Mouse (Mus musculus) limb, embryonic 14.5 days (tissue): ENCODE measurements around the gene H2-Oa. TPM values are rescaled to one million over a fixed set of nuclear protein-coding genes. Genes with fewer than 3 reads are reported as not detected.
A peak's percentile ranks its signal among the peaks of the same experiment; 100 is the strongest.

Experiments
- ATAC-seq: fragments of 200-750 bp; cut with Nextera tagmentation; 2 replicates; pipeline ENCODE4 v1.8.0; 2017; ENCODE audit warnings: low read depth, moderate number of reproducible peaks, moderate TSS enrichment; ENCODE audit not compliant: low FRiP score
- DNase-seq: peaks from one replicate; pipeline ENCODE4 v3.0.0-alpha.2; 2015; ENCODE audit warnings: low spot score
- H3K27ac ChIP-seq: fragments of 300-500 bp; sonication (generic); replicated peaks from 2 replicates; pipeline ENCODE4 v1.5.1; 2014; ENCODE audit warnings: low read depth, mild to moderate bottlenecking, low read length, moderate library complexity, mixed read lengths
- H3K27me3 ChIP-seq: fragments of 300-500 bp; sonication (generic); 2 replicates; pipeline ENCODE4 v1.6.1; 2014; ENCODE audit warnings: low read length, mixed read lengths; ENCODE audit not compliant: control insufficient read depth, insufficient read depth
- H3K36me3 ChIP-seq: fragments of 300-500 bp; sonication (generic); 2 replicates; pipeline ENCODE4 v1.6.1; 2014; ENCODE audit warnings: mild to moderate bottlenecking, low read length, moderate library complexity, mixed read lengths; ENCODE audit not compliant: control insufficient read depth, insufficient read depth
- H3K4me1 ChIP-seq: fragments of 300-500 bp; sonication (generic); 2 replicates; pipeline ENCODE4 v1.6.1; 2014; ENCODE audit warnings: antibody characterized with exemption, low read length, mixed read lengths; ENCODE audit not compliant: control insufficient read depth, insufficient read depth
- H3K4me2 ChIP-seq: fragments of 300-500 bp; sonication (generic); replicated peaks from 2 replicates; pipeline ENCODE4 v1.6.1; 2014; ENCODE audit warnings: low read depth, mild to moderate bottlenecking, low read length, moderate library complexity; ENCODE audit not compliant: severe bottlenecking
- H3K4me3 ChIP-seq: fragments of 300-500 bp; sonication (generic); replicated peaks from 2 replicates; pipeline ENCODE4 v1.5.1; 2014; ENCODE audit warnings: low read length
- H3K9ac ChIP-seq: fragments of 300-500 bp; sonication (generic); 2 replicates; pipeline ENCODE4 v1.6.1; 2014; ENCODE audit warnings: mild to moderate bottlenecking, low read depth, low read length, moderate library complexity; ENCODE audit not compliant: severe bottlenecking
- H3K9me3 ChIP-seq: fragments of 300-500 bp; sonication (generic); 2 replicates; pipeline ENCODE4 v1.6.1; 2016; ENCODE audit warnings: low read length; ENCODE audit not compliant: control insufficient read depth
- POLR2A ChIP-seq: fragments of 200-500 bp; IDR thresholded peaks from 2 replicates; pipeline ENCODE4 v1.8.0; 2012; ENCODE audit warnings: inconsistent platforms, mild to moderate bottlenecking, moderate library complexity, borderline replicate concordance; ENCODE audit not compliant: insufficient read depth, insufficient read length; ENCODE audit errors: extremely low read depth
- WGBS: fragments of 180-500 bp; shearing (Covaris S2); extraction: QIAGEN DNeasy Blood & Tissue Kit; methylation state at CpG from one replicate; pipeline ENCODE4 v1.1.7; 2014; 5-methylcytosine and 5-hydroxymethylcytosine counted together
- polyA plus RNA-seq, 2 experiments: library from polyadenylated mRNA; depleted of rRNA in 1 of 2; stranded (reverse) in 1 of 2; unstranded in 1 of 2; fragments of >200 nt; fragmentation: Nextera tagmentation in 1 of 2; extraction: Ambion mirVana in 1 of 2; gene quantifications; 2 replicates each; pipeline versions ENCODE4 v1.2.1 to v1.2.3; 2012 to 2014

H2-Oa gene
- polyA plus RNA-seq, 2 experiments, result 0.85 to 1.0 TPM

- H3K9me3 ChIP-seq, result no peaks in the 10 kb centered on the region
- peak within 1 kb of the TSS; percentile 97 for H3K4me2 ChIP-seq
- H3K4me1 ChIP-seq, result peaks cover 23% of the 10 kb centered on the region
- under 1% methylated on average over 73 of the region's 96 CpGs for WGBS
- H3K27ac ChIP-seq, result peak within 1 kb of the TSS; percentile 100
- H3K36me3 ChIP-seq, result peaks cover 45% of the 10 kb centered on the region
- TF ChIP-seq POLR2A, result peak; percentile 100
- ATAC-seq, result peak; percentile 77
- no peaks in the 10 kb centered on the region for H3K27me3 ChIP-seq
- peak; percentile 99 for DNase-seq
- H3K4me3 ChIP-seq, result peak within 1 kb of the TSS; percentile 100
- peak within 1 kb of the TSS; percentile 97 for H3K9ac ChIP-seq
Measured at GRCm38 (mm10) chr17:34119249-34120179, 27.4 kb downstream of the H2-Oa start, which contains the start of gene H2-DMa. TSS of gene H2-DMa (plus strand) at chr17:34119541.

- no peak; the same call in 1 of the 2 replicates for TF ChIP-seq POLR2A
- 0 out of 2 replicates have a peak, but pooled peaks have one; percentile 4 for ATAC-seq
- H3K27ac ChIP-seq, result peak overlapping the region; percentile 100
- peak overlapping the region; percentile 97 for H3K4me2 ChIP-seq
- WGBS, result 0% methylated on average over 29 of the region's 42 CpGs
- H3K9me3 ChIP-seq, result no peaks in the 10 kb centered on the region
- peaks cover 38% of the 10 kb centered on the region for H3K36me3 ChIP-seq
- peak overlapping the region; percentile 100 for H3K4me3 ChIP-seq
- H3K9ac ChIP-seq, result peak overlapping the region; percentile 97
- peak; percentile 88 for DNase-seq
- H3K27me3 ChIP-seq, result no peaks in the 10 kb centered on the region
- peaks cover 19% of the 10 kb centered on the region for H3K4me1 ChIP-seq
Measured at GRCm38 (mm10) chr17:34120180-34120723, 28.1 kb downstream of the H2-Oa start.

DNA sequence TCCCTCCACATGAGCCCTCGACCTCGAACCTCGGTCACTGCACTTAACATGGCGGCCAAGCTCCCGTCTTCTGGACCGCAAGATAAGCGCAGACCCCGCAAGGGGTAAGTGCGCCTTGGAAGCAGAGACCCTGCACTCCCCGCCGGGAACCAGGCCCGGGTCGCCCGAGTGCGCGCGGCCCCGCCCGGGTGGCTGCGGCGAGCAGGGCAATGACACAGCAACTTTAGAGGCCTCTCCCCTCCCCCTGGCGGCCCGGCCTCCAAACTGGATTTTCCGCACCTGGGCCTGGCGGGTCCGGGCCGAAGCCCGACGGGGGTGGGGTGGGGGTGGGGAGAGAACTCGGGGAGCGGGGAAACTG lies 28.7 kb downstream of the H2-Oa start:
- peaks cover 14% of the 10 kb centered on the region for H3K4me1 ChIP-seq
- DNase-seq, result no peak
- under 1% methylated on average over 26 of the region's 31 CpGs for WGBS
- 0 out of 2 replicates have a peak, but pooled peaks have one; percentile 13 for TF ChIP-seq POLR2A
- H3K36me3 ChIP-seq, result peaks cover 32% of the 10 kb centered on the region
- peak overlapping the region; percentile 100 for H3K27ac ChIP-seq
- H3K9me3 ChIP-seq, result no peaks in the 10 kb centered on the region
- H3K4me2 ChIP-seq, result peak overlapping the region; percentile 97
- peak overlapping the region; percentile 100 for H3K4me3 ChIP-seq
- no peak for ATAC-seq
- H3K9ac ChIP-seq, result peak overlapping the region; percentile 97
- no peaks in the 10 kb centered on the region for H3K27me3 ChIP-seq

DNA sequence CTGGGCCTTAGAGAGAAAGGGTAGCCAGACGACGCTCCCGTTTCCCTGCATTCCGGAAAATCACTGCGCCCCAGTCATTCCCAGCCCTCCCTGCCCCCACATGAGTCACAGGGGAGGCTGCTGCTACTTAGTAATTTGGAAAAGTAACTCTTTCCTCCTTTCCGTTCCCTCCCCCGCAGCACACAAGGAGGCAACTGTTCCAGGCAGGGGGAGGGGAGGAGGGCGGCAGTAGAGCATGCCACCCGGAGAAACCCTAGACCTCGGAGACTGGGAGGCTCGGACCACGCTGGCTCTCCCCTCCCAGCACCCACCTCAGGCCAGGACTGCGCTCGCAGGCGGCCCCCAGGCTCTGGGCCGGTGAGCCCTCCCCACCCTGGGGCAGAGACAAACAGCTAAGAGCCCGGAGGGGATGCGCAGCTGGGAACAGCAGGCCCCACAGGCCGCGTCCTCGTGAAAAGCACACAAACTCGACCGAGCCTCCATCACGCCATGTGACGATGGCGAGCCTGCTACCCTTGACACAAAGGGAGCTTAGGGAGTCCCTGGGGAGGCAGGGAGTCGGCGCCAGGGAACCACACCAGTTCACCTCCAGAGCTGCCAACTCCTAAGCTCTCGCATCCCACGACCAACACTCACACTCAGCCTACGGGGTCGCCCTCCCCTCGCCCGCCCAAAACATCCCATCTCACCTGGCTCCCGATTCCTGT lies 29.2 kb downstream of the H2-Oa start:
- no peak; the same call in 1 of the 2 replicates for TF ChIP-seq POLR2A
- peak; percentile 32 for ATAC-seq
- Histone ChIP-seq H3K4me3 (peak overlapping the region; percentile 100), H3K27me3 (no peaks in the 10 kb centered on the region), H3K9ac (peak overlapping the region; percentile 97), H3K4me2 (peak overlapping the region; percentile 97), H3K4me1 (peaks cover 12% of the 10 kb centered on the region), H3K27ac (peak overlapping the region; percentile 100), H3K9me3 (no peaks in the 10 kb centered on the region), H3K36me3 (peaks cover 27% of the 10 kb centered on the region)
- DNase-seq, result peak; percentile 93
- 0% methylated on average over 17 of the region's 35 CpGs for WGBS

GRCm38 (mm10) chr17:34121879-34122187 lies 29.7 kb downstream of the H2-Oa start:
- no peak for ATAC-seq
- TF ChIP-seq POLR2A, result no peak
- peak overlapping the region; percentile 97 for H3K9ac ChIP-seq
- H3K4me3 ChIP-seq, result peak overlapping the region; percentile 100
- H3K27me3 ChIP-seq, result no peaks in the 10 kb centered on the region
- DNase-seq, result no peak
- peaks cover 22% of the 10 kb centered on the region for H3K36me3 ChIP-seq
- WGBS, result 2% methylated on average over 7 of the region's 10 CpGs
- no peaks in the 10 kb centered on the region for H3K9me3 ChIP-seq
- peak overlapping the region; percentile 100 for H3K27ac ChIP-seq
- H3K4me1 ChIP-seq, result peaks cover 8% of the 10 kb centered on the region
- peak overlapping the region; percentile 97 for H3K4me2 ChIP-seq
